Mouse (Mus musculus): Measurements from ENCODE around the gene Cldn34d. TPM values are rescaled to one million over a fixed set of nuclear protein-coding genes. Genes with fewer than 3 reads are reported as not detected.

The Cldn34d gene
- total RNA-seq (2021), result not detected
- long read RNA-seq, experiment 1, result 0 reads
- long read RNA-seq, experiment 2, result 0 reads

GRCm38 (mm10) chrX:76602824-76603223, at the start of gene Cldn34d:
Gene Cldn34d, minus strand, starts transcription at chrX:76602924.
- no peak for DNase-seq

- peak; percentile 50 for DNase-seq
These were observed 4.1 kb downstream of the Cldn34d start for GRCm38 (mm10) chrX:76598459-76599206.

Other genes with a start within 250 kb of the Cldn34d start
- not detected for gene Cldn34b4, start 209.6 kb downstream of the Cldn34d start, total RNA-seq (2021)